Mouse (Mus musculus): ENCODE results near the gene Mrpl23. TPM values are rescaled to one million over a fixed set of nuclear protein-coding genes. Genes with fewer than 3 reads are reported as not detected.

Mrpl23 gene
- total and polyA plus RNA-seq, 2 experiments from 2014 or later: 25.5 to 73.5 TPM

GRCm38 (mm10) chr7:142549941-142550763 lies 17.7 kb downstream of the Mrpl23 start:
- Histone ChIP-seq H3K36me3 (ENCODE audit: insufficient read depth) (0 out of 2 replicates have a peak, but pooled peaks cover 6% of the 10 kb centered on the region), H3K9me3 (ENCODE audit: low read length) (no peaks in the 10 kb centered on the region), H3K9ac (no peak overlapping the region), H3K4me2 (ENCODE audit: low read depth) (no peak overlapping the region), H3K4me3 (ENCODE audit: low read depth, low read length) (no peak overlapping the region), H3K27me3 (ENCODE audit: insufficient read depth, low read length) (no peaks in the 10 kb centered on the region), H3K4me1 (ENCODE audit: insufficient read depth) (no peaks in the 10 kb centered on the region), H3K27ac (ENCODE audit: low read depth, low read length) (no peak overlapping the region)
- 85% methylated on average over 10 of the region's 10 CpGs for WGBS
- DNase-seq: no peak
- TF ChIP-seq CTCF (IDR thresholded peaks at IDR 0.05; ENCODE audit: low read depth): peak; percentile 16; the same call in 1 of the 2 replicates
- ATAC-seq: no peak

DNA sequence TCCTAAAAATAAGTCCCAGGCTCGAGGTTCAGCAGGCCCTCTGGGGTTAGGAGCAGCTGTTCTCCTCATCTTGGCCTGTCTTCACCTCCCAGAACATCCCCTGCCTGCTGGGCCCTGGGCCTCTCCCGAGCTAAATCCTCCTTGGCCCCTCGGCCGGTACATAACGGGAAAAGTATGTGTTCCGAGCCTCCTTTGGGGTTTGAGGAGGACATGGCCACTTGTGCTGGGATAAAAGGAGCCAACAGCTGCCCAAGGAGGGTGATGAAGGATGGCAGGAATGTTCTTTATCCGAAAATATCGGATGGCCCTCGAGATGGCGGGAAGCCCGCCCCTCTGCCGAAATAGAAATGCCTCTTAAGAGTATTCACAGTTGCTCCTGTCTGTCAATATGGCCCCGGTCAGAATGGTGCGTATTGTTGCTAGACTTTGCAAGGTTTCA lies 18.5 kb downstream of the Mrpl23 start:
- H3K9ac ChIP-seq: no peak overlapping the region
- H3K27ac ChIP-seq (ENCODE audit: low read depth, low read length): no peak overlapping the region
- WGBS: 87% methylated on average over 14 of the region's 14 CpGs
- ATAC-seq (no peak), DNase-seq (no peak)
- H3K36me3 ChIP-seq (ENCODE audit: insufficient read depth): no peaks in the 10 kb centered on the region
- H3K4me3 ChIP-seq (ENCODE audit: low read depth, low read length): no peak overlapping the region
- H3K4me1 ChIP-seq (ENCODE audit: insufficient read depth): no peaks in the 10 kb centered on the region
- TF ChIP-seq CTCF (IDR thresholded peaks at IDR 0.05; ENCODE audit: low read depth): no peak
- no peaks in the 10 kb centered on the region for H3K9me3 ChIP-seq (ENCODE audit: low read length)
- H3K4me2 ChIP-seq (ENCODE audit: low read depth): no peak overlapping the region
- H3K27me3 ChIP-seq (ENCODE audit: insufficient read depth, low read length): no peaks in the 10 kb centered on the region

- Histone ChIP-seq H3K9me3 (ENCODE audit: low read length) (no peaks in the 10 kb centered on the region), H3K4me3 (ENCODE audit: low read depth, low read length) (no peak overlapping the region), H3K36me3 (ENCODE audit: insufficient read depth) (no peaks in the 10 kb centered on the region), H3K27ac (ENCODE audit: low read depth, low read length) (no peak overlapping the region), H3K9ac (no peak overlapping the region), H3K4me1 (ENCODE audit: insufficient read depth) (no peaks in the 10 kb centered on the region), H3K27me3 (ENCODE audit: insufficient read depth, low read length) (no peaks in the 10 kb centered on the region), H3K4me2 (ENCODE audit: low read depth) (no peak overlapping the region)
- TF ChIP-seq CTCF (IDR thresholded peaks at IDR 0.05; ENCODE audit: low read depth): no peak
- DNase-seq (no peak), ATAC-seq (no peak)
- 97% methylated on average over 5 of the region's 5 CpGs for WGBS
These were observed 19.2 kb downstream of the Mrpl23 start for GRCm38 (mm10) chr7:142551691-142552090.

DNA sequence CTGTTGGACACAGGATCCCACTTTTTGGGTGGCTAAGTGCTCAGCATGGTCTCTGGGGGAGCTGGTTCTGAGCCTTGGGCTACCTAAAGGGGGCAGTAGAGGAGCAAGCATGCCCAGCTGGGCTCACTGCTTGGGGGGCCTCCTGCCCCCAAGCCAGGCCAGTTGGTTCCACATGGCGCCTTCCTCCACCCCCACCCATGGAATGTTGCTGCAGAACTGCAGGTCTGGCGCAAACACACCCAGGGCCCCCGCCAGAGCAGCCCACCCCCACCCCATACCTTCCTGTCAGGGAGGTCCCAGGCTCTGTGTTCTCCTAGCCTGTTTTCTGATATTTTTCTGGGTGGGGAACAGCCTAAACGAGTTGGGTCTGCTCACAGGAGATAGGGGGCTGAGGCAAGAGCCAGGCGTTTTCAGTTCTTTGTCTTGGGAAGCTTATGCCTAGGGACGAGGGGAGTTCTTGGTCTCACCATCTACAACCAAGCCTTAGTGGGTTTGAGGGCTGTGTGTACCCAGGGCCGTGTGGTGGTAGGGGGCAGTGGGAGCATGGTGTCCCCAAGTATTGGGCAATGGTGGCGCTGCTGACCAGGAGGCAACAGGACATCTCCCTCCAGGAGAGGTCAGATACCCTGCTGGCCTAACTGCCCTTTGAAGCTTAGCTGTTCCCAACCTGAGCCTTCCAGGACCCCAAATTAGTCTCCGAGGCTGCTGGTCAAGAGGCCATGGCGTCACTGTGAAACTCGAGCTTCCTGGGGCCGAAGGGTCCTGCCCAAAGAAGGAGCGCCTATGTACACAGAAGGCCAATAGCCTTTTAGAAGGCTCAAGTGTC lies 20.3 kb downstream of the Mrpl23 start:
- 69% methylated on average over 13 of the region's 13 CpGs for WGBS
- H3K27ac ChIP-seq (ENCODE audit: low read depth, low read length): no peak overlapping the region
- H3K4me1 ChIP-seq (ENCODE audit: insufficient read depth): no peaks in the 10 kb centered on the region
- no peak overlapping the region for H3K4me2 ChIP-seq (ENCODE audit: low read depth)
- no peak overlapping the region for H3K9ac ChIP-seq
- no peak for ATAC-seq
- no peaks in the 10 kb centered on the region for H3K9me3 ChIP-seq (ENCODE audit: low read length)
- TF ChIP-seq CTCF (IDR thresholded peaks at IDR 0.05; ENCODE audit: low read depth): no peak
- no peaks in the 10 kb centered on the region for H3K36me3 ChIP-seq (ENCODE audit: insufficient read depth)
- no peak for DNase-seq
- H3K4me3 ChIP-seq (ENCODE audit: low read depth, low read length): no peak overlapping the region
- no peaks in the 10 kb centered on the region for H3K27me3 ChIP-seq (ENCODE audit: insufficient read depth, low read length)

DNA sequence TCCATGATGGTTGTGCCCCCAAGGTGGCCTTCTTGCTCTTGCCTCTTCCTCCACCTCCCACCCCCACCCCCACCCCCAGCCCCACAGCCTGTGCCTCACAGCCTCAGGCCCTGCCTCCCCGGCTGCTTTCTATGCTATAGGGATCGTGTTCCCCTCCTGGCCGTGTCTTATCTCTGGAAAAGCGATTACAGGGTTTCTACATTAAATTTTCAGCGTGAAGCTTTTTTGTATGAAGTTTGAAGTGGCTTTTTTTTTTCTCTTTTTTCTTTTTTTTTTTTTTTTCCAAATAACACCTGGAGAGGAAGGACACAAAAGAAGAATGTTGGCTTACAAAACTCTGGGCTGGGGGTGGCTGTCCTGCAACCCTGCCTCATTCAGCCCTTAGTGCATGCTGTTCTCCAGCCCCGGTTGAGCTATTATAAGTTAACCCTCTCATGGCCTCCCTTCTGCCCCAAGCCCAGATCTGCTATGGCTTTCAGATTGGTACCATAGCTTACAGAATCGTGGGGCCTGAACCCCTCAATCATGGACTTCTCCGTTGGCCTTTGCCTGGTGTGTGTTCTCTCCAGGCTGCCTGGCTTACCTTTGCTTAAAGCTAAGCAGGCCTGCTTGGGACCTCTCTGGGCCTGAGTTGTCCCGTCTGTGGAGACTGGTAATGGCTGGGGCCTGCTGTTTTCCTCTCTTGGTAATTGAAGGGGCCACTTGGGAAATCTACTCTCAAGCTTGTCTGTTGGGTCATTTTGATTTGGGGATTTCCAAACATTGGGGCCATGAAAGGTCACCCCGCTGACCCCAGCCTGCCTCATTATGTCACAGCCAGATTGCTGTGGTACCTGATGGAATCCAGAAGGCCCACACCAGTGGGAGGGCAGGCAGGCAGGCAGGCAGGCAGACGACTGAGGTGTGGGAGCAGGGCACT lies 21.2 kb downstream of the Mrpl23 start:
- WGBS: 44% methylated on average over 11 of the region's 11 CpGs
- Histone ChIP-seq H3K36me3 (ENCODE audit: insufficient read depth) (no peaks in the 10 kb centered on the region), H3K27ac (ENCODE audit: low read depth, low read length) (no peak overlapping the region), H3K9ac (no peak overlapping the region), H3K4me2 (ENCODE audit: low read depth) (no peak overlapping the region), H3K4me1 (ENCODE audit: insufficient read depth) (no peaks in the 10 kb centered on the region), H3K9me3 (ENCODE audit: low read length) (no peaks in the 10 kb centered on the region), H3K4me3 (ENCODE audit: low read depth, low read length) (no peak overlapping the region), H3K27me3 (ENCODE audit: insufficient read depth, low read length) (no peaks in the 10 kb centered on the region)
- DNase-seq: no peak
- no peak for ATAC-seq
- no peak for TF ChIP-seq CTCF (IDR thresholded peaks at IDR 0.05; ENCODE audit: low read depth)

- H3K9ac ChIP-seq: no peak overlapping the region
- DNase-seq (peak; percentile 39), ATAC-seq (no peak)
- no peak overlapping the region for H3K27ac ChIP-seq (ENCODE audit: low read depth, low read length)
- TF ChIP-seq CTCF (IDR thresholded peaks at IDR 0.05; ENCODE audit: low read depth): no peak
- H3K36me3 ChIP-seq (ENCODE audit: insufficient read depth): no peaks in the 10 kb centered on the region
- H3K4me2 ChIP-seq (ENCODE audit: low read depth): no peak overlapping the region
- no peaks in the 10 kb centered on the region for H3K27me3 ChIP-seq (ENCODE audit: insufficient read depth, low read length)
- no peaks in the 10 kb centered on the region for H3K9me3 ChIP-seq (ENCODE audit: low read length)
- H3K4me3 ChIP-seq (ENCODE audit: low read depth, low read length): no peak overlapping the region
- H3K4me1 ChIP-seq (ENCODE audit: insufficient read depth): no peaks in the 10 kb centered on the region
- WGBS: 33% methylated on average over 1 of the region's 1 CpGs
These were observed 22.1 kb downstream of the Mrpl23 start for GRCm38 (mm10) chr7:142554625-142555024.

All from forebrain, postnatal 0 days (tissue).